8 mouse cellular contexts compared by ENCODE assay signal in the genomic region with DNA sequence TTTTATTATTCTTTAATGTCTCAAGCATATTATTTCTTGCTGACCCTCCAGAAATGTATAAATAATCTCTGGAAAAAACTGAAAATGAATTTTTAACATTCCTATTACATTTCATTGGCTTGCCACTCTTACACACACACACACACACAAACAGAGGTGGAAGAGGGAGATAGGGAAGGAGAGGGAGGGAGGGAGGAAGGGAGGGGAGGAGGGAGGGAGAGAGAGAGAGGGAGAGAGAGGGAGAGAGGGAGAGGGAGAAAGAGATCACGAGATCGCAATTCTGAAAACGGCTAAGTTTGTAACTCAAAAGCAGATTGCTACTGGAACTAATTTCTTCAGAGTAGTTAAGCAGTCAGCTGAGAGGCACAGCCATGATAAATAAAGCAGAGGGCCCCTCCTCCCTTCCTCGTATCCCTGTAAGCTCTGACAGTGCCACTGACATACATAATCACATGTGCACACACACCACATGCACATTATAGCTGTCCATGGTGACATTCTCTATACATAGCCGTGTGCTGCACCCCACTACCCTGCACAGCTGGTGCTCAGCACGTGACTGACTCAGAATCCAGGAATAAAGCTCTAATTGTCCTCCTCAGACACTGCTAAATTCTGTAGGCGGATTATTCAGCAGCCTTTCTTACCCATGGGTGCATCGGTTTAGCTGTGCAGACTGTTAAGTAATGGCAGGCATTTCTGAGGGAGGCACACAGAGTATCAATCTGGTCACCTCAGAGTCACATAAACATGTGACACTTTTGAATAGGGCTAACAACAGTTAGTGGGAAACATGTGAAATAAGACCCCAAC.
A peak's percentile ranks its signal among the peaks of the same experiment; 100 is the strongest.
DNase-seq lines count a peak whose midpoint lies in the region; ATAC-seq lines count a peak whose summit lies in the region.
"Had no signal": no experiment of that assay in that cellular context is flagged by ENCODE, and none has a peak within 500 bp of the region (broad histone marks: within the 10 kb centered on the region; RNA-seq: fewer than 3 reads in every experiment).

No protein-coding gene starts in this region.

- DNase-seq in hindbrain, embryonic 11.5 days (ENCODE audit: low spot score), result peak; percentile 32
- peak; percentile 21 to 32 for DNase-seq in left cerebral cortex, postnatal 36 days (ENCODE audit: low spot score in 2 of 2)
- DNase-seq in retina, postnatal 1 day, result peak; percentile 80
- DNase-seq in thymus, postnatal 25 days, result no peak
- DNase-seq in spleen, adult 18-20 months, result no peak
- no peak for DNase-seq in heart, embryonic 10.5 days (ENCODE audit: low spot score)
- DNase-seq: cerebellum, adult 11 months had no signal

- peak; percentile 96 for ATAC-seq in forebrain, embryonic 12.5 days (ENCODE audit: low FRiP score)
- ATAC-seq in hindbrain, embryonic 11.5 days (ENCODE audit: low FRiP score), result peak; percentile 96

- H3K27ac ChIP-seq in forebrain, embryonic 12.5 days, result peak overlapping the region; percentile 74
- H3K27ac ChIP-seq in hindbrain, embryonic 11.5 days (ENCODE audit: low read depth, low read length), result 0 out of 2 replicates have a peak overlapping the region, but pooled peaks have one; percentile 36
- H3K27ac ChIP-seq in heart, embryonic 10.5 days, result no peak overlapping the region

- H3K36me3 ChIP-seq in forebrain, embryonic 12.5 days (replicated peaks), result no peaks in the 10 kb centered on the region
- no peaks in the 10 kb centered on the region for H3K36me3 ChIP-seq in hindbrain, embryonic 11.5 days (ENCODE audit: control insufficient read depth, insufficient read depth, low read length)
- H3K36me3 ChIP-seq in heart, embryonic 10.5 days, result peaks cover 21% of the 10 kb centered on the region; the same call in 1 of the 2 replicates

- no peak overlapping the region; the same call in 1 of the 2 replicates for H3K4me2 ChIP-seq in forebrain, embryonic 12.5 days
- H3K4me2 ChIP-seq in hindbrain, embryonic 11.5 days (replicated peaks; ENCODE audit: low read depth, low read length), result no peak overlapping the region

- no peak overlapping the region for H3K4me3 ChIP-seq in forebrain, embryonic 12.5 days (replicated peaks)
- no peak overlapping the region for H3K4me3 ChIP-seq in hindbrain, embryonic 11.5 days (ENCODE audit: low read depth, low read length)
- no peak overlapping the region for H3K4me3 ChIP-seq in heart, embryonic 10.5 days

- no peaks in the 10 kb centered on the region for H3K9me3 ChIP-seq in forebrain, embryonic 12.5 days
- H3K9me3 ChIP-seq in hindbrain, embryonic 11.5 days (ENCODE audit: control insufficient read depth, low read length), result no peaks in the 10 kb centered on the region
- H3K9me3 ChIP-seq in heart, embryonic 10.5 days, result no peaks in the 10 kb centered on the region

- H3K27me3 ChIP-seq in forebrain, embryonic 12.5 days, result peaks cover 57% of the 10 kb centered on the region
- peaks cover 8% of the 10 kb centered on the region; the same call in 1 of the 2 replicates for H3K27me3 ChIP-seq in hindbrain, embryonic 11.5 days (ENCODE audit: control insufficient read depth, insufficient read depth, low read length)
- peaks cover 30% of the 10 kb centered on the region for H3K27me3 ChIP-seq in heart, embryonic 10.5 days (ENCODE audit: insufficient read depth, poor library complexity, severe bottlenecking)

- peaks cover 18% of the 10 kb centered on the region for H3K4me1 ChIP-seq in forebrain, embryonic 12.5 days
- no peaks in the 10 kb centered on the region for H3K4me1 ChIP-seq in hindbrain, embryonic 11.5 days (replicated peaks; ENCODE audit: control insufficient read depth, insufficient read depth, low read length)
- H3K4me1 ChIP-seq in heart, embryonic 10.5 days, result no peaks in the 10 kb centered on the region

- no peak overlapping the region for H3K9ac ChIP-seq in forebrain, embryonic 12.5 days
- H3K9ac ChIP-seq in hindbrain, embryonic 11.5 days (ENCODE audit: low read depth, low read length), result no peak overlapping the region

- intact Hi-C loops in left cerebral cortex, postnatal 36 days (cut with DNase I), result no loop called here

- WGBS in forebrain, embryonic 12.5 days, result 27% methylated on average over 8 of the region's 8 CpGs
- WGBS in hindbrain, embryonic 11.5 days, result 47% methylated on average over 8 of the region's 8 CpGs
- 67% methylated on average over 8 of the region's 8 CpGs for WGBS in heart, embryonic 10.5 days

Comparison
In these comparisons a context has a peak if more than half of its experiments do, and no peak if none do; other contexts are left out.
1. DNase-seq: peak in hindbrain, embryonic 11.5 days (single experiment), left cerebral cortex, postnatal 36 days (2 of 2) and retina, postnatal 1 day (single experiment); none in thymus, postnatal 25 days (single experiment), spleen, adult 18-20 months (0 of 2) and heart, embryonic 10.5 days (single experiment).